Mouse (Mus musculus) ES-Bruce4 (cell line): ENCODE data around the gene Ensa.

Experiments used
- CTCF ChIP-seq: IDR thresholded peaks from one replicate; pipeline ENCODE4 v1.8.1; 2011; ENCODE audit warnings: low read depth, low read length
- EP300 ChIP-seq: IDR thresholded peaks from 2 replicates; pipeline ENCODE4 v1.6.1; 2011; ENCODE audit warnings: low read depth, low read length; ENCODE audit not compliant: insufficient read depth
- POLR2A ChIP-seq: IDR thresholded peaks from one replicate; pipeline ENCODE4 v1.8.1; 2011; ENCODE audit warnings: low read length; ENCODE audit not compliant: insufficient read depth

GRCm38 (mm10) chr3:95660788-95661478 lies 36.1 kb downstream of the Ensa start:
- no peak for TF ChIP-seq POLR2A
- no peak for TF ChIP-seq EP300
- no peak for TF ChIP-seq CTCF
